Mouse (Mus musculus): ENCODE data around the gene Tmem107.
A peak's percentile ranks its signal among the peaks of the same experiment; 100 is the strongest.

The Tmem107 gene

DNA sequence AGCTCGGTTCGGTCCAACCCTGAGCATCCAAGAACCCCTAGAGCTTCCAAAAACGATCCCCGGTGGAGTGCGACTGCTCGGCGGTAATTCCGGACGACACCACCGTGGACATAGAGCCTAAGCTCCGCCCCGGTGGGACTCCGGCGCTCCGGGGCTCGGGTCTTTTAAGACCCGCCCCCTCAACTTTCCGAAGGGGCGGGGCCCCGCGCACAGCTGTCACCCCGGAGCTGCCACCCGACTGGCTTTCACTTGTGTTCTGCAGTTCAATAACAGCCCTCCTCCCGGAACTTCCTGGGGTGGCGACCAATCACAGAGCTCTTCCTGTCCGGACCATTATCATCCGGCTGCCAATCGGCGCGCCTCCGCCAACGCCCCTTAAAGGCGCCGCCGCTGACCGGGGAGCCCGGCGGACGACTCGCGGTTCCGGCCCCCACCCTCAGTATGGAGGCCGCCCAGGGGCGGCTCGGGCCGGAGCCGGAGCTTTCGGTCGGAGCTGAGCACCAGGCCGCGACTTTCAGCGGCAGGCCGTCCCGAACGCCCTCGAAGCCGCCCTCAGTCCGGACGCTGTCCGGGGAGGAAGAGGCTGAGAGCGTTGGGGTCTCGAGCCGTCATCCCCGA, 11.1 kb upstream of the Tmem107 start, which contains the start of gene Borcs6:
Gene Borcs6 (plus strand): TSS at position 361 of the 618 bp plus-strand sequence.
- DNase-seq (ENCODE audit: low spot score): peak; percentile 93

DNA sequence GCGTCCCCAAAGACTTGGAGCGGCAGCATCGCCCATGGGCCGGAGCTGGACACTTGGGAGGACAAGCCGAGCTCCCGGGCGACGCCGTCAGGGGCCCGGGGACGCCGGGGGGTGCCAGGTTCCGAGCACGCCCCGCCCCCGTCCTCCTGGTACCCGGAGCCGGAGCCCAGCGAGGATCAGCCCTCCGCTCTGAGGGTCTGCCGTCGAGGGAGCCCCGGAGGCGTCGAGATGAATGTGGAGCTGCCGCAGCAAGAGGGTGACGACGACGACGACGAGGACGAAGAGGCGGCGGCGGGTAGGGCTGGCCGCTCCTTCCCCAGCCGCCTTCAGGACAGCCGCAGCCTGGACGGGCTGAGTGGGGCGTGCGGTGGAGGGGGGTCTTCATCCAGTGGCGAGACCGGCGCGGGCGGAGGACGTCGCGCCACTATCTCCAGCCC, 10.6 kb upstream of the Tmem107 start:
- DNase-seq (ENCODE audit: low spot score): no peak

DNA sequence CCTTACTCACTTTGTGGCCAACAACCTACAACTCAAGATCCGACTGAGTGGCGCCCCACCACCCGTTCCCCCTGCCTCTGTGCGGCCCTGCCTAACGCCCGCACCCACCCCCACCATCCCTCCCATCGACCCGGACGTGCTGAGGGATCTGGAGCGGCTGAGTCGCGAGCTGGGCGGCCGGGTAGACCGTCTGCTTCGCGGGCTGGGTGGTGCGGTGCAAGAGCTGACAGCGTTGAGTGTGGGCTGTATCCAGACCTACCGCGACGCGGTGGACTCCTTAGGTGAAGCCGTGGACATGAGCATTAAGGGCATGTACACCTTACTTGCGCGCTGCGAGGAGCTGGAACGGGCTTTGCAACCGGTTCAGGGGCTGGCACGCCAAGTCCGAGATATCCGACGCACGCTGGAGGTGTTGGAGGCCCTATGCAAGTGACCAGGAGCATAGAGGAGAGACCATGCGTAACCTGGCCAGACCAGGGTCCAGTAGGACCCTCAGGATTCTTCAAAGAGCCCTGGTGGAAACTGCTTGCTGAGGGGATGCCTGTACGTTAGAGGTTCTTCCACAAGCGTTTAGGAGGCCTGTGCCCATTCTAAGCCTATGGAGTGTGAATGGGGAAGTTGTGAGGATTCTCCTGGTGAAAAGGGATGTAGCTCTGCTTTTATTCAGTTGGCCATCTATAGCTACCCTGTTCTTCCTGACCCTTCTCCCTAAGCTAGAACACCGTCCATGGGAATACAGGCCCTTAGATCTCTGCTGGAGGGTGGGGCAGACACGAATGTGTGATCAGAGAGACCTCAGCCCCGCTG, 10.0 kb upstream of the Tmem107 start:
- peak; percentile 49 for DNase-seq (ENCODE audit: low spot score)

DNA sequence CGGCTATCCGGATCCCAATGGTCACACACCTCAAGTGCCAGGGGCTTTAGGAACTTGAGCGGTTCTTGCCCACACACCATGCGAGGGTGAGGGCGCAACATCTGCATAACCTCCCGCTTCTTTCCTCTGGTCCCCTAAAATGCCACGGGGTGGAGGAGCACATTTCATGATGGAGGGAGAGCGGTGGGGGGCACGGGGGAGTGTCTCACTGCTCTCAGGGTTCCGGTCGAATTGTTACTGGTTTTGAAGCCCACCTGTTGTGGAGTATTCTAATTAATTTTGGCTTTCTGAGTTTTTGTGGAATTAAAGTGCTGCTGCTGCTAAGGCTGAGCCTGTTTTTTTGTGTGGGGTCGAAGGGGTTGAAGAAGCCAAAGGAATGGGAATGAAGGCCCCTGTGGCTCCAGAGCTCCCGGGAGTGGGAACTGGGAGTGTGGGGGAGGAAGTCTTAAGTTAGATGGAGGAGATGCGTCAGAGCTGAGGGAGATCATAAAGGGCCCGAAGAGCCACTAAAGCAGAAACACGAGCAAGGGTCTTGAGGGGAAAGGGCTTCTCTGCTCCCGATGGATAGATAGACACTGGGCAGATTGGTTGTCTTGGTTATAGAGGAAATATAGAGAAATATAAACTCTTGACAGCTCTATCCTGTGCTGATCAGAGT, 9.2 kb upstream of the Tmem107 start:
- DNase-seq (ENCODE audit: low spot score): no peak

DNA sequence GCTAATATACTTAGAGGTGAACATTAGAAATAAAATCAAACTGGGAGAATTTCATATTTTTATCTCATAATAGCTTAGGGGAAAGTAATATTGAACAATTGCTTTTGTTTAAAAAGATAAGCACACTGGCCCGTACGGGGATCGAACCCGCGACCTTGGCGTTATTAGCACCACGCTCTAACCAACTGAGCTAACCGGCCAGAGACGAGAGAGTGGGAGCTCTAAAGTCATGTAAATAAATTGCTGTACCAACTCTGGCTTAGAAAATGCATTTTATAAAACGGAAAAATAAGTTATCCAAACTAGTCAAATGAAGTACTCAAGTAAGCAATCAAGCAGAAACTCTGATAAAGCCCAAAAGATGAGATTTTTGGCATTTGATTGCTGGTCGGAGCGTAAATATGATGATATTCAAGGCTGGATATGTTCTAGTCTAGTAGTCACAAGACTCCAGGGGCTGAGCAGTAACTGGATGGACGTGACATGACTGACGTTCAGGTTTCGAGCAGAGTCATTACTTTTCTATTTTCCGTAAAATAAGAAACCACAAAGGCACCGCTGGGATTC, 8.3 kb upstream of the Tmem107 start:
- peak; percentile 57 for DNase-seq (ENCODE audit: low spot score)

DNA sequence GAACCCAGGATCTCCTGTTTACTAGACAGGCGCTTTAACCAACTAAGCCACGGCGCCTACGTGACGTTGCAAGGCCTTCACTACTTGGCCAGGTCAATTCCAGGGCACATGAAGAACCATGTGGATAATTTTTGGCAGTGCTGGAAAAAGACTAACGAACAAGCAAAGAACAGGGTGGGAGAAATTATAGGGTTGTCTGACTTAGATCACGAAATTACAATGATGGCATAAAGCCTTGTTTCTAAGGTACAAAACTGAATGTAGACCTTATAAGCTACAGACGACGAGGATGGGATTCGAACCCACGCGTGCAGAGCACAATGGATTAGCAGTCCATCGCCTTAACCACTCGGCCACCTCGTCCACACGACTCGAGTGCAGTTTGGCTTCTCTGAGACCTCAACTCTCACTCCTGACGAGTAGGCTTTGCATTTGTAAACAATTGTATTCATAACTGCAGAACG, 7.8 kb upstream of the Tmem107 start:
- DNase-seq (ENCODE audit: low spot score): peak; percentile 94

DNA sequence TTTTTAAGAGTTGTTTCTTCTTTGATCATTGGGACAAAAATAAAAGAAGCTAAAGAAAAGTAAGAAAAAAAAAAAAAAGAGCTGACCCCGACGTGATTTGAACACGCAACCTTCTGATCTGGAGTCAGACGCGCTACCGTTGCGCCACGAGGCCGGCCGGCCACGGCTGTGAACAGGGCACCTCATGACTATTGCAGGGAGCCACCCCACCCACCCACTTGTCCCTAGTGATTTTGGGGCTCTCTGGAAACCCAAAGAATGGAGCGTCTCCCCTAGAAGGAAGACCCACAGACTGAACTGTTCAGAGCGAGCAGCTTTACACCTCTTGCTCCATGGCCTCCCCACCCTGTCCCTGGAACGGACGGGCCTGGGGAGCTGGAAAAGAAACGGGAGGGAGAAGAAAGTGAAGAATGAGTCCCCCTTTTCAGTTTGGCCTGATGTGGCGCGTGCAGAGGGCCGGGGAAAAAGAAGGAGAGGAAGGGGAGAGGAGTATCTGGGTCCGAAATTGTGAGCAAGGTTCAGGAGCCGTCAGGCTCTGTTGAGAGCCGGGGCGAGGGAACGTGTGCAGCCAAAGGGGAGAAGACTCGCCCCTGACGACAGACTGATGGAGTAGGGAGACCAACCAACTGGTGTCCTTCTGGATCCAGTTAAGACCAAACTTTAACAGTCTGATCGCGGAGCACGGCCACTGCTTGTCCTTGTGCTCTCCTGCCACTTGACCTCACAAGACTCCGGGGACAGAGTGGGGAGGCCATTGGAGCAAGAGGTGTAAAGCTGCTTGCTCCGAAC, 7.0 kb upstream of the Tmem107 start:
- peak; percentile 82 for DNase-seq (ENCODE audit: low spot score)

- DNase-seq (ENCODE audit: low spot score): no peak
Observed at GRCm38 (mm10) chr11:69064259-69065133, 6.1 kb upstream of the Tmem107 start.

DNA sequence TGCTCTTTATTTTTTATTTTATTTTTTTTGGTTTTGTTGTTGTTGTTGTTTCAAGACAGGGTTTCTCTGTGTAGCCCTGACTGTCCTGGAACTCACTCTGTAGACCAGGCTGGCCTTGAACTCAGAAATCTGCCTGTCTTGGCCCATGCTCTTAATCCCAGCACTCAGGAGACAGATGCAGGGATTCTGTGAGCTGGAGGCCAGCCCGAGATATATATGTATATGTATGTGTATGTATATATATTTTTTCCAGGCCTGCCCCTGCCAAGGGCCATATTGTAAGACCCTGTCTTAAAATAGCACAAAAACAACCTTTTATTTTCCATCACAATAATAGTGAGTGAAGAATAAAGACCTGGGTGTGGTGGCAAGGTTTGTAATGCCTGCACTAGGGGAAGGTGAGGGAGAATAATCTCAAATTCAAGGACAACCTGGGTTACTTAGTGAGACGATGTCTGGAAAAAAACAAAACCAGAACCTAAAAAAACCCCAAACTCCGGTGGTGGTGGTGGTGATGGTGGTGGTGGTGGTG, 5.1 kb upstream of the Tmem107 start:
- DNase-seq (ENCODE audit: low spot score): no peak

DNA sequence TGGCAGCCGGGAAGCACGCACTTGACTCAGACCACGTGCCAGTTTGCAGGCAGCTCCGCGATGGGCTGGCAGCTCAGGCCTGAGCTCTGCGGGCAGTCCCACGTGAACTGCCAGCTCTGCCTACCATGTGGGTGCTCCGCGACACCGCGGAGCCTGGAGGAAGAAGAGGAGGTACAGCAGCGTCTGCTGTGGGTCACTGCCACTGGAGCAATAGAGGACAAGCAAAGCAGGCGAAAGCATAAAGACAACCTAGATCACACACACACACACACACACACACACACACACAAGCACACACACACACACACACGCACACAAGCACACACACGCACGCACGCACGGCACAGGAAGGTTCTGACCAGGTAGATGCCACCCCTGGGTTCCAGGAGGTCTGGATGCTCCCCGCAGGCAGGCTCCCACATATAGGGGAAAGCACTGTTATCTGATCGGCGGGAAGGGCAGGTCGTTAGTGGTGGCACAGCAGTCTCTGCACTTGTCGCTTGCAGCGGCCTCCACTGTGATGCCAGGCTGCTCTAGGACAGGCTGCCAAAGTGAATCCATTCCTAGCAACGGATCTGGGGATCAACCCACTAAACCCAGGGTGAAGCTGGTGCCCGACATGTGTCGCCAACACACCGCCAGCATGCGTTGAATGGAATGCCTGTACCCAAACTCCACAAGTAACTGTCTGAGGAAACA, 4.3 kb upstream of the Tmem107 start:
- DNase-seq (ENCODE audit: low spot score): no peak

DNA sequence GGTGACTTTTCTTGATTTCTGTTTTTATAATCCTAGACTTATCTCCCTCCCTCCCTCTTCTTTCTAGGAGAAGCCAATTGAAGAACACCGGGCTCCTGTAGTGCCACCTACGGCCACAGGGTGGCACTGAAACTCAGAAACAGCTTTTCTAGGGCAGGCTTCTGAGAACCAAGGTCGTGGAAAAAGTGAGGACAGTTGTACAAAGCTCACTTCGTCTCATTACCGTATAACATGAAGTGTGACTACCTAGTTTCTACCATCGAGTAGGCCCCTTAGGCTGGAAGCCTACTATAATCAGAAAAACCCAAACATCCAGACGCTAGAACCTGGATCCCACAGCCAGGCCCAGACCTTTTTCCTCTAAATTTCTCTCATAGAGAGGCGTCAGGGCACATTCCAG, 3.6 kb upstream of the Tmem107 start:
- peak; percentile 89 for DNase-seq (ENCODE audit: low spot score)

DNA sequence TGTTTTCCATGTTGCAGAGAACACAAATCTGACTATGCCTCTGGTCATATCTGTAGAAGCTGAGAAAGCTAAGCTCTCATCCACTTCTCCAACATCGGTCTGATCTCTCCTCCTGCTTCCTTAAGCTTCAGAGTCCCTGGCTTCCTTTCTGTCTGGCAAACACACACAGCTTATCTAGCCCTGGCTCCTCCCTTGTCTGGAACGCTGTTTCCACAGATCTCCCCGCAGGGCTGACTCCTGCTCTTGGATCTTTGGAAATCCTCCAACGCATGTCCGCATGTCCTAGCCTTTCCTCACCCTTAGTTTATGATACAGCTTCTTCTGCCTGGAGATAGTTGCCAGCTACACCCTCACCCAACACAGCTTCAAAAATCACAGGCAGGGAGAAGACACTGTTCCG, 3.0 kb upstream of the Tmem107 start:
- DNase-seq (ENCODE audit: low spot score): peak; percentile 48

DNA sequence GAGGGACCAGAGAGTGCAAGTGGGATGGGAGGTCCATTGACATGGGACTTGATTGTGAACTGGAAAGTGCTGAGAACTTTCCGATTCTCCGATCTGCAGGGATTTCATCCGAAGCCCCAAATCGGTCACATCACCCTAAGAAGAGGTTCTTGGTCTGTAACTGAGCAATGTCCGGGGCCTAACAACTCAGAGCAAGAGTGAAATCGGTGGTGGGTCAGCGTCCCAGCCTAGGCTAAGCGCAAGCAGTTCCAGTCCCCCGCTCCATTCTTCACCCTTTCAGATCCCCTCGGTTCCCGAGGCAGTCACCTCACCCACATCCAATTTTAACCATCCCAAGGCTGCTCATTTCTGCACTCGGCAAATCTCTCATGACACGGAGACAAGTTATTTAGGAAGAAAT, 513 bp upstream of the Tmem107 start:
- no peak for DNase-seq (ENCODE audit: low spot score)

GRCm38 (mm10) chr11:69071262-69071661, 656 bp downstream of the Tmem107 start:
- no peak for DNase-seq (ENCODE audit: low spot score)

DNA sequence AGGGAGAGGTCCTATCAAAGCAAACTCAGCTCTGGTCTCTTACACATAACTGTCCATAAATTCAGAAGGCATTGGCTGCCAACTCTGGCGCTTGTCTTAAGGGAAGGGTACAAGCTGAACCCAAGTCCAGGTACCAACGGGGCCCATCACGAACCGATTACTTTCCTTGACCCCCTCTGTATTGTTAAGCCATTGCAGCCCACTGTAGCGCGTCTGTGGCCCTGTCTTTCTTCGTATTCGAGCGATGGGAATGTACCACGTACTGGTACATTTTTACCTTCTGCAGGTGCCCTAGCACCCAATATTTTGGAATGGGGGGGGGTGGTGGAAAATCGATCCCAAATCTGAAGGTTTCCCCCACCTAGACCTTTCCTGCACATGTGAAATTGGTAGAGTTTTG, 1.6 kb downstream of the Tmem107 start:
- no peak for DNase-seq (ENCODE audit: low spot score)

DNA sequence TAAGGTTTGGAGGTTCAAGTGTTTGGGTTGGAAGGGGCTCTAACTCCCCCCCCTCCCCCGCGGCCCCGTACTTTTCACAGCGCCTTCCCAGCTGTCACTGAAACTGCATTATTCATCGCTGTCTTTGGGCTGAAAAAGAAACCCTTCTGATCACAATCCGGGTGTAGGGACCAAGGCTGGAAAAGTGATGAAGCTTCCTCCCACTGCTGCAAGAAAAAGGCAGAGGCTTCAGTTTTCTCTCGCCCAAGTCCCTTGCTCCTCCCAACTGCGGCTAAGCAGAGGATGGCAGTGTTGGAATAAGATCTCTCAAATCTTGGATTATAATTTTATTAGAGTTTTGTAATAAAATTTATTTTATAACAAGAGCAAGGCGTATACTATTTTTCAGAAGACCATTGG, 2.1 kb downstream of the Tmem107 start:
- DNase-seq (ENCODE audit: low spot score): no peak

DNA sequence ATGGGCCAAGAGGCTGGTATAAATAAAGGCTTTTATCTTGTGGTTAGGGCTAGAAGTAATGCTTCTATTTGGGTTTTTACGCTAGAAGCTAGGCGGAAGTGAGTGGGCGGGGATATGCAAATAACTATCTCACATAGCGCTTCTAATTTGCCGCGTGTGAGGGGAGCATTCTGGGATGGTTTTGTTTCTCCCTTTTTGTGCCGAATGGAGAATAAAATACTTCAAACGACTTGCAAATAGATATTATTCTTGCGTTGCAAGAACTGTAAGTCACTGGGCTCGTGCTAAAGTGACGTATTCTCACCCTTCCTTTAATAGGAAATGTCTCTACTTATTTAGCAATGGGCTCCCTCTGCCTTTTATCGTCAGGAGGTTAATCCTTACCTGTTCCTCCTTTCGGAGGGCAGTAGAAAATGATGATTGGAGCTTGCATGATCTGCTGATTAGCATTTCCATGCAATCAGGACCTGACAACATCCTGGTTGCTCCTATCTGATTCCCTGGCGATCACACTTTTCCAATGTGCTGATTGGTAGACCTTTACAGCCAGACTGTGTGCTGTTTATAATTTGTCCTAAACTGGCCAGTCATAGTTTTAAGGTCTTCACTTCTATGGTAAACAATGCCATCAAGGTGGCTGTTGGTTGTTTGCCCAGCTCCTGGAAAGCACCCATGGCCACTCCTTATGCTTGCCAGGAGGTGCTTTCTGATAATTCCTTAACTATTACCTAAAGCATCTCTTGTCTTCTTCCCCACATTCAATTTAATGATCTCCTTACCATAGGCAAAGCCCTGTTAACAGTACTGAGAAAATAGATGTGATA, 2.7 kb downstream of the Tmem107 start:
- DNase-seq (ENCODE audit: low spot score): peak; percentile 57

DNA sequence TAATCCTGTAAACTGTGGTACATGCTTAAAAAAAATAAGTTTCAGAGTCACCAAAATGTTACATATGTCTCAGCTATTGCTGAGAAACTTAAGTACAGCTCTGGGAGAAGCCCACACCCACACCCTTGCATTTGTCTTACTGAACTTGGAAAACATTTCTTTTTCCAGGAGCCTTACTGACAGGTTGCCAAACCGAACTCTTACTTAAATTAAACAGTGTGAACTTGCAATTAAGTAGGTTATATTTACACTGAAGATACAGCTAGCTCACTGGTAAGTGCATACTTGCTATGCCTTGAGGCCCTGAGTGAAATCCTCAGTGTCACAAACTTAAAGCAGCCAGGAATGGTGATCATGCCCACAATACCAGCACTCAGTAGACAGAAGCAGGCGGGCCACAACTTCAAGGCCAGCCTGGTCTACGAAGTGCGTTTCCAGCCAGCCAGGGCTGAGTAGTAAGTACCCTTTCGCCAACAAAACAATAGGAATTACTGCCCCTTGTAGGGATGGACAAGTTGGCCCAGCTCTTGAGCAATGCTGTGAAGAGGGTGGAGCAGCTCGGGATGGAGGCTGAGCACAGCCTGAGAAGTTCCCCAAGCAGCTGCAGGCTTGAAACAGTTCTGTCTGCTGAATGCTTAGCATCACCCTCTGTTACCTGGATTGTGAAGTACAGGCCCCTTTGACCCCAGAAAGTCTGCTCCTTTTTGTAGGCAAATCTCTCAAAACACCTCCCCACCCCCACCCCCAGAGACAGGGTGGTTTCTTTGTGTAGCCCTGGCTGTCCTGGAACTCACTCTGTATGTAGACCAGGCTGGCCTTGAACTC, 3.6 kb downstream of the Tmem107 start:
- no peak for DNase-seq (ENCODE audit: low spot score)

All from ovary, postnatal 36 days (tissue).